Mouse (Mus musculus): ENCODE results near the gene C1s1. TPM values are rescaled to one million over a fixed set of nuclear protein-coding genes. Genes with fewer than 3 reads are reported as not detected.
A peak's percentile ranks its signal among the peaks of the same experiment; 100 is the strongest.
"Not testable (repeated sequence)": the region's sequence is repeated elsewhere in the genome, so short reads cannot be mapped to it uniquely, and the experiment has no call there.

The C1s1 gene
- total and polyA plus RNA-seq, 3 experiments = 14.8 to 72.3 (median 45.4) TPM

DNA sequence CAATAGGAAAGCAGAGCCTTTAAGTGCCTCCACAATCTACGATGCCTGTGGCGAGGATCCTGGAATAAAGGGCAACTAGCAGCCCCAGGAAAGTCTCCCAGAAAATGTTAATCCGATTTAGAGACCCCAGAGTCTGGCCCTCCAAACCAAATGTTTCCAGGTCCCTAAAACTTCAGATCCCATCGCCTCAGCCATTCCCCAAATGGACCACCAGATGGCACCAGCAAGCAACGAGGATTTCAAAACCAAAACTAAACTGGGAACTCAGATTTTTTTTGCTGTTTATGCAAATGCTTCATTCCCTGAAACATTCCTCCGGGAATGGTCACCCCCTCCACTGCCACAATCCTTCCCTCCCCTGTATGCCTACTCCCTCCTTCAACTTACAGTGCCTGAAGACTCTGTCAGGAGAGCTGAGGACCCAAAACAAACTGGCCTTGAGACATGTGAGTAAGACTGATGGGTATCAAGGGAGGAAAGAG lies 29.8 kb downstream of the C1s1 start, which contains the start of gene C1ra:
TSS of gene C1ra (plus strand) at position 51 of the 482 bp plus-strand sequence.
- peak; percentile 74 for DNase-seq

DNA sequence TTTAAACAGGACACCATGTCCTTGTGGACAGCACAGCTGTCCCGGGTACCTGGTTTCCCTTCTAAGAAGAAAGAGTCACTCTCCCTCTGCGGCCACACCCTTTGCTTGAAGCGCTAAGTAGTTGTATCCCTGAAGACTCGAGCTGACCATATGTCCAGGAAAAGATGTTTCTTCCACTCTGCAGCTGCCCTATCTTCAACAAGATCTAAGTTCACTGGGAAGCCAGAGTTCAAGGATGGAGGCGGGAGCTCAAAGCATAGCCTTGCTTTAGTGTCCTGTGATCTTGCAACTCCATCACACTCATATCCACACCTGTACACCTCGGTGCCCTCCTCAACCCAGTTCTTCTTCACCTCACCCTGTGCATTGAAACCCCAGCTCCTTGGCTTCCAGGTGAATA lies 30.2 kb downstream of the C1s1 start:
- no peak for DNase-seq

GRCm38 (mm10) chr6:124509192-124509591 lies 33.0 kb downstream of the C1s1 start:
- DNase-seq = not testable (repeated sequence)

- DNase-seq = no peak
These were observed 33.9 kb downstream of the C1s1 start for GRCm38 (mm10) chr6:124508292-124508691.

- no peak for DNase-seq
These were observed 35.2 kb downstream of the C1s1 start for GRCm38 (mm10) chr6:124506991-124507390.

GRCm38 (mm10) chr6:124505028-124505427 lies 37.1 kb downstream of the C1s1 start:
- DNase-seq = no peak

DNA sequence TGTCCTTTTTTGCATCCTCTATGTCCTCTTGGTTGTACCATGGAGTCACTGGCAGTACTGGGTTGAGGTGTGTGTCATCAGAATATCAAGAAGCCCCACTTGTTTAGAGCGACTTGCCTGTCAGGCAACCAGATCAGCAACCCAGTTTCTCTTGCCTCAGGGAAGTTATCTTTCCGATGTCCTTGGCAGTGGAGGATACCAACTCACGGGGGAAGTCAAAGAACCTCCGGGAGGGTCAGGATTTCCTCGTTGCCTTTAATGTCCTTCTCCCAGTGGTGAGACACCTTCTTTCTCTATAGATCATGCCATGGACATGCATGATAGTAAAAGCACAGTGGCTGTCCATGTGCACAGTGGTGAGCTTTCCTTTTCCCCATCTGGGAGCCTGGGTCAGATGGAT lies 40.1 kb downstream of the C1s1 start:
- peak; percentile 59 for DNase-seq

GRCm38 (mm10) chr6:124501473-124501872 lies 40.7 kb downstream of the C1s1 start:
- no peak for DNase-seq

GRCm38 (mm10) chr6:124499914-124500566 lies 42.1 kb downstream of the C1s1 start:
- no peak for DNase-seq

- no peak for DNase-seq
These were observed 46.1 kb downstream of the C1s1 start for GRCm38 (mm10) chr6:124496054-124496453.

DNA sequence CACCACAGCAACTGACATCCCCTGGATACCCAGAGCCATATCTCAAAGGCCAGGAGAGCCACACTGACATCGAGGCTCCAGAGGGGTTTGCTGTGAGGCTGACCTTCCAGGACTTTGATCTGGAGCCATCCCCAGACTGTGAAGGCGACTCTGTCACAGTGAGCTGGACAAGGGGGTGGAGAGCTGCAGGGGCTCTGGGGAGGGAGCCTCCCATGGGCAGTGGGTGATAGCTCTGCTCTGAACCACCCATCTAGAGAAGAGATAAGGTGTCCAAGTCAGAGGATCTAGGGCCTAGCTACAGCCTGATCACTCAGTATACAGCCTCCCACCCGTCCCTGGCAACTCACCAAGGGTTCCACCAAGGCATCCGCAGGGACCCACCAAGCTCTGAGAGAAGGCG lies 48.3 kb downstream of the C1s1 start:
- DNase-seq = peak; percentile 63

DNA sequence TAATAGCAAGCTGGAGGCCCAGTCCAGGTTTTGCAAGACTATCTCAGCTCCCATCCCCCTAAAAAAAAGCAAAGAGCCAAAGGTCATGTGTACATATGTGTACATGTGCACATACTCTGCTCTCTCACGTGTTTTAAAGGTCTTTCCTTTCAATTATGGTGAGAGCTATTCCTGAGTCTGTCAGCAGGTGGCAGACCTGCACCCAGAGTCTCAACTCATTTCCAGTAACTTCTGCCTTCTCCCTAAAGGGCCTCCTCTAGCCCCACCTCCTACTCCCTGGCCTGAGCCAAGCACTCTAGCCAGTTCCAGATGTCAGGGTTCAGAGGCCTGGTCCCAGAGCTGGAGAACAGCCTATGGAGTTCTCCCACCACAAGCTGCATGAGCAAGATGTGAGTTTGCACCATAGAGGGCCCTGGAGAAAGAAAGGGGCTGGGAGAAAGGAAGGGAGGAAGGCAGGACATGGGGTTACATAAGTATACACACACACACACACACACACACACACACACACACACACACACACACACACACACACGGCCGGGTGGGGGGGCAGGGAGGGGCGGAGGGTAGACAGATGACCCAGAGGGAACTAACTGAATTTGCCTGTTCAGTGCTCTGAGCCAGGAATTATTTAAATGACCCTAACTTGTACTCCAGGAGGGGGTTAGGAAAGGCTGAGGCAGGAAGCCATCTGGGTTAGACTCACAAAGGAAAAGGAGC lies 49.2 kb downstream of the C1s1 start, which contains the start of gene C1rl:
TSS of gene C1rl (plus strand) at position 272 of the 720 bp plus-strand sequence.
- peak; percentile 91 for DNase-seq

DNA sequence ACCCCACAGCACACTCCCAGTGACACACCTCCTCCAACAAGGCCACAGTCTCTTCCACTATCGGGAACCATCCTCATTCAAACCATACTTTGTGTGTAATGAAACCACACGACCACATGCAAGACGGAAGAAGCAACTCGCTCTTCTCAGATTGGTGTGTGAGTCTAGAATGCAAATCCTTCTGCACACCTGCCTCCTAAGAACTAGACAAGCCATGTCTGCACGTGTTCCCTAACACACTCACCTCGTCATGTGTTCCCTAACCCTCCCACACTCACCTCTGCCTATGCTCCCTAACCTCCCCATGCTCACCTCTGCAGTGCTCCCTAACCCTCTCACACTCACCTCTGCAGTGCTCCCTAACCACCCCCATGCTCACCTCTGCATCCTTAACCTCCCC lies 50.7 kb downstream of the C1s1 start:
- no peak for DNase-seq

- no peak for DNase-seq
These were observed 53.2 kb downstream of the C1s1 start for GRCm38 (mm10) chr6:124488952-124489351.

- DNase-seq = no peak
These were observed 54.6 kb downstream of the C1s1 start for GRCm38 (mm10) chr6:124487509-124487908.

DNA sequence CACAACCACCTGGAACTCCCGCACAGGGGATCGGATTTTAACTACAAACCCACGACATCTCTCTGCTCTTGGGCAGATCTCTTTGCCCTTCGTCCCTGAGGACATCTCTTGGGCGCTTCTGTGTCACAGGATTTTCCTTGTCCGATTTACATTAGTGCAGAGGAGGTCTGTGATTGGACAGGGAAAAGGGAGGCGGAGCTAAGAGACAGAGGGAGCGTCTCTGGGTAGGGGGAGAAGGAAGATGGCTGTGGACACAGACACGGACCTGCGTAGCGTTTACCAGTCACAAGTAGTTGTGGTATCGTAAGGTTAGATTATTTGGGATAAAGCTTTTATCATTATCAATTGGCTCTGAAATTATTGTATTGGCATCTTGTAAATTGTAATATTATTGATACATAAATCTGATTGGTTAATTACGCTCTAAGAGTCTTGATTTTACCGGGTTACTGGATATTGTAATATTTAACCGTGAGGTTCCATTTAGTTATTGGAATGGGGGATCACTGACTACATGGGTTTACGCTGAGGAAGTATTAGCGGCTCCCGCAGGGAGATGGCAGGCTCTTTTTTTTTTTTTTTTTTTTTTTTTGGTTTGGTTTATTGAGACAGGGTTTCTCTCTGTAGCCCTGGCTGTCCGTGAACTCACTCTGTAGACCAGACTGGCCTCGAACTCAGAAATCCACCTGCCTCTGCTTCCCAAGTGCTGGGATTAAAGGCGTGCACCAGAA lies 56.6 kb downstream of the C1s1 start:
- DNase-seq = no peak

GRCm38 (mm10) chr6:124484851-124485250 lies 57.3 kb downstream of the C1s1 start:
- peak; percentile 72 for DNase-seq

DNA sequence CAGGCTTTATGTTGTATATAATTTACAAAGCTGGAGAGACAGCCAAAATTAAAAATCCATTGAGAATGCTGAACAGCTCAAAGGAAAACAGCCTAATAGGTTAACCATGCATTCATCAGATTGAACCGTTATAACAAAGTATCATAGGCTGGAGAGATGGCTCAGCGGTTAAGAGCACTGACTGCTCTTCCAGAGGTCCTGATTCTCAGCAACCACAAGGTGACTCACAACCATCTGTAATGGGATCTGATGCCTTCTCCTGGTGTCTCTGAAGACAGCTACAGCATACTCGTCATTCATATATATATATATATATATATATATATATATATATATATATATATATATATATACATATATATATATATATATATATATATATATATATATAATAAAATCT lies 58.3 kb downstream of the C1s1 start:
- DNase-seq = not testable (repeated sequence)

DNA sequence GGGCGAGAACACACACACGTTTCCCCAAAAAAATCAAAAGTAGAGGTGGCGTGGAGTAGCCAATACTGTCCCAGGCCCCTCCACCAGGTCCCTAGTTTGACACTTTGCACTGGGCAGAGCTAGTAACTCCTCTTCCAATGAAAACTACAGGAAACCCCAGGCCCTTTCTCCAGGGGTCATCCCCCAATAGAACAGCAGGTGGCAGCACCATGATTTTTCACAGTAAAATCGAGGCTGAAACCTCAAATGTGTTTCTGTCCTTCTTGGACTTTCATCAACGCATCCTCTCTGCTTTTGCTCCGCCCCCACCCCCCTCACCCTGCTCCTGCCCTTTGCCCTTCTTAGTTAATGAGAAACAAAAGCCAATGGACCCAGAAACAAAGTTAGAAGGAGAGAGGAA lies 60.6 kb downstream of the C1s1 start:
- DNase-seq = peak; percentile 68

All from adrenal gland, adult 2 months (tissue).